Mouse (Mus musculus) v-Abl transformed pro-B cells (cell line): ENCODE measurements around the gene Zfp799.

Experiments used
- in situ Hi-C, 2 experiments: fragments of 400-800 bp; cut with MboI; formaldehyde crosslinking; loops; one replicate each; pipeline ENCODE4 v1.15.1; 2025; ENCODE audit not compliant: unreplicated experiment in 2 of 2

Gene Zfp799

GRCm38 (mm10) chr17:32787436-32788093, 42.5 kb downstream of the Zfp799 start:
- in situ Hi-C loops: no loop called here

GRCm38 (mm10) chr17:32786944-32787343, 43.1 kb downstream of the Zfp799 start:
- in situ Hi-C loops: no loop called here

GRCm38 (mm10) chr17:32785656-32786055, 44.4 kb downstream of the Zfp799 start:
- in situ Hi-C loops: no loop called here

- in situ Hi-C loops: no loop called here
Observed at GRCm38 (mm10) chr17:32777564-32777963, 52.5 kb downstream of the Zfp799 start.

- in situ Hi-C loops: no loop called here
Observed at GRCm38 (mm10) chr17:32771213-32771612, 58.8 kb downstream of the Zfp799 start.

GRCm38 (mm10) chr17:32766422-32766821, 63.6 kb downstream of the Zfp799 start:
- in situ Hi-C loops: no loop called here
